Mouse (Mus musculus): ENCODE measurements around the gene Acsl5. TPM values are rescaled to one million over a fixed set of nuclear protein-coding genes. Genes with fewer than 3 reads are reported as not detected.
A peak's percentile ranks its signal among the peaks of the same experiment; 100 is the strongest.

Acsl5 gene
- total RNA-seq, 1 experiment = 17.1 TPM

- in situ Hi-C loops (cut with MboI; ENCODE audit: low sequenced_read_pairs in 2 of 2, unreplicated experiment in 2 of 2) = no loop called here
Measured at GRCm38 (mm10) chr19:55319521-55319920, 67.8 kb downstream of the Acsl5 start.

GRCm38 (mm10) chr19:55322604-55323003 is 70.9 kb downstream of the Acsl5 start:
- H3K4me1 ChIP-seq (ENCODE audit: control insufficient read depth in 2 of 2, insufficient read depth in 2 of 2, low read length in 2 of 2, poor library complexity in 1 of 2) = no peaks in the 10 kb centered on the region
- in situ Hi-C loops (cut with MboI; ENCODE audit: low sequenced_read_pairs in 2 of 2, unreplicated experiment in 2 of 2) = no loop called here
- H3K9me3 ChIP-seq (ENCODE audit: control insufficient read depth, insufficient read depth, low read depth, low read length) = no peaks in the 10 kb centered on the region
- H3K36me3 ChIP-seq (ENCODE audit: control insufficient read depth, insufficient read depth, low read length, poor library complexity, severe bottlenecking) = no peaks in the 10 kb centered on the region
- no peak overlapping the region for H3K4me3 ChIP-seq (ENCODE audit: insufficient read depth in 1 of 2, low read depth in 1 of 2, low read length in 2 of 2, poor library complexity in 1 of 2, severe bottlenecking in 1 of 2)
- TF ChIP-seq MAFK (IDR thresholded peaks at IDR 0.05; ENCODE audit: insufficient read depth, low read depth, low read length) (peak; percentile 92), CHD2 (IDR thresholded peaks at IDR 0.05; ENCODE audit: low read depth, low read length) (no peak), ZNF384 (IDR thresholded peaks at IDR 0.05; ENCODE audit: low read depth, low read length) (no peak)
- no peak overlapping the region for H3K27ac ChIP-seq (ENCODE audit: insufficient read depth, low read depth, low read length, poor library complexity, severe bottlenecking)
- no peak overlapping the region for H3K9ac ChIP-seq (ENCODE audit: insufficient read depth, low read depth, low read length, poor library complexity, severe bottlenecking)
- DNase-seq (ENCODE audit: low read depth, low spot score) = no peak

More at GRCm38 (mm10) chr19:55319521-55319920, 67.8 kb downstream of the Acsl5 start:
- Histone ChIP-seq H3K27ac (ENCODE audit: insufficient read depth, low read depth, low read length, poor library complexity, severe bottlenecking) (no peak overlapping the region), H3K9me3 (ENCODE audit: control insufficient read depth, insufficient read depth, low read depth, low read length) (no peaks in the 10 kb centered on the region), H3K36me3 (ENCODE audit: control insufficient read depth, insufficient read depth, low read length, poor library complexity, severe bottlenecking) (no peaks in the 10 kb centered on the region), H3K4me3 (ENCODE audit: insufficient read depth in 1 of 2, low read depth in 1 of 2, low read length in 2 of 2, poor library complexity in 1 of 2, severe bottlenecking in 1 of 2) (no peak overlapping the region), H3K9ac (ENCODE audit: insufficient read depth, low read depth, low read length, poor library complexity, severe bottlenecking) (no peak overlapping the region), H3K4me1 (ENCODE audit: control insufficient read depth in 2 of 2, insufficient read depth in 2 of 2, low read length in 2 of 2, poor library complexity in 1 of 2) (peaks cover 0 to 5% of the 10 kb centered on the region in 2 experiments; a peak in 2 of 4 replicates)
- TF ChIP-seq CHD2 (IDR thresholded peaks at IDR 0.05; ENCODE audit: low read depth, low read length) (no peak), MAFK (IDR thresholded peaks at IDR 0.05; ENCODE audit: insufficient read depth, low read depth, low read length) (no peak), ZNF384 (IDR thresholded peaks at IDR 0.05; ENCODE audit: low read depth, low read length) (no peak), HCFC1 (IDR thresholded peaks at IDR 0.05; ENCODE audit: borderline replicate concordance, insufficient read depth, low read length) (no peak), ZC3H11A (IDR thresholded peaks at IDR 0.05; ENCODE audit: borderline replicate concordance, low read depth, low read length) (no peak)
- DNase-seq (ENCODE audit: low read depth, low spot score) = no peak

- 0 out of 2 replicates have a peak, but pooled peaks cover 5% of the 10 kb centered on the region for H3K36me3 ChIP-seq (ENCODE audit: control insufficient read depth, insufficient read depth, low read length, poor library complexity, severe bottlenecking)
- H3K4me1 ChIP-seq (ENCODE audit: control insufficient read depth in 2 of 2, insufficient read depth in 2 of 2, low read length in 2 of 2, poor library complexity in 1 of 2) = no peaks in the 10 kb centered on the region
- no peak overlapping the region for H3K27ac ChIP-seq (ENCODE audit: insufficient read depth, low read depth, low read length, poor library complexity, severe bottlenecking)
- H3K4me3 ChIP-seq (ENCODE audit: insufficient read depth in 1 of 2, low read depth in 1 of 2, low read length in 2 of 2, poor library complexity in 1 of 2, severe bottlenecking in 1 of 2) = no peak overlapping the region
- H3K9me3 ChIP-seq (ENCODE audit: control insufficient read depth, insufficient read depth, low read depth, low read length) = no peaks in the 10 kb centered on the region
- DNase-seq (ENCODE audit: low read depth, low spot score) = no peak
- H3K9ac ChIP-seq (ENCODE audit: insufficient read depth, low read depth, low read length, poor library complexity, severe bottlenecking) = no peak overlapping the region
- in situ Hi-C loops (cut with MboI; ENCODE audit: low sequenced_read_pairs in 2 of 2, unreplicated experiment in 2 of 2) = no loop called here
- TF ChIP-seq CHD2 (IDR thresholded peaks at IDR 0.05; ENCODE audit: low read depth, low read length) = no peak
- no peak for TF ChIP-seq MAFK (IDR thresholded peaks at IDR 0.05; ENCODE audit: insufficient read depth, low read depth, low read length)
- no peak for TF ChIP-seq ZNF384 (IDR thresholded peaks at IDR 0.05; ENCODE audit: low read depth, low read length)
- TF ChIP-seq HCFC1 (IDR thresholded peaks at IDR 0.05; ENCODE audit: borderline replicate concordance, insufficient read depth, low read length) = no peak
- no peak for TF ChIP-seq ZC3H11A (IDR thresholded peaks at IDR 0.05; ENCODE audit: borderline replicate concordance, low read depth, low read length)
Measured at GRCm38 (mm10) chr19:55327510-55327909, 75.8 kb downstream of the Acsl5 start.

- TF ChIP-seq CHD2 (IDR thresholded peaks at IDR 0.05; ENCODE audit: low read depth, low read length) = no peak
- TF ChIP-seq ZNF384 (IDR thresholded peaks at IDR 0.05; ENCODE audit: low read depth, low read length) = no peak
- no peak for TF ChIP-seq MAFK (IDR thresholded peaks at IDR 0.05; ENCODE audit: insufficient read depth, low read depth, low read length)
- no peak for TF ChIP-seq ZC3H11A (IDR thresholded peaks at IDR 0.05; ENCODE audit: borderline replicate concordance, low read depth, low read length)
- no peak for TF ChIP-seq HCFC1 (IDR thresholded peaks at IDR 0.05; ENCODE audit: borderline replicate concordance, insufficient read depth, low read length)
- 0 out of 2 replicates have a peak, but pooled peaks cover 8% of the 10 kb centered on the region for H3K36me3 ChIP-seq (ENCODE audit: control insufficient read depth, insufficient read depth, low read length, poor library complexity, severe bottlenecking)
- H3K27ac ChIP-seq (ENCODE audit: insufficient read depth, low read depth, low read length, poor library complexity, severe bottlenecking) = no peak overlapping the region
- no peaks in the 10 kb centered on the region for H3K4me1 ChIP-seq (ENCODE audit: control insufficient read depth in 2 of 2, insufficient read depth in 2 of 2, low read length in 2 of 2, poor library complexity in 1 of 2)
- in situ Hi-C loops (cut with MboI; ENCODE audit: low sequenced_read_pairs in 2 of 2, unreplicated experiment in 2 of 2) = no loop called here
- no peak overlapping the region for H3K4me3 ChIP-seq (ENCODE audit: insufficient read depth in 1 of 2, low read depth in 1 of 2, low read length in 2 of 2, poor library complexity in 1 of 2, severe bottlenecking in 1 of 2)
- DNase-seq (ENCODE audit: low read depth, low spot score) = no peak
- H3K9me3 ChIP-seq (ENCODE audit: control insufficient read depth, insufficient read depth, low read depth, low read length) = no peaks in the 10 kb centered on the region
- no peak overlapping the region for H3K9ac ChIP-seq (ENCODE audit: insufficient read depth, low read depth, low read length, poor library complexity, severe bottlenecking)
Measured at GRCm38 (mm10) chr19:55331776-55332175, 80.0 kb downstream of the Acsl5 start.
